Mouse (Mus musculus) ovary, postnatal 36 days (tissue): ENCODE measurements around the gene Pde1b.

Experiments
- DNase-seq: peaks from one replicate; pipeline ENCODE4 v3.0.0; 2022; ENCODE audit warnings: low spot score, mixed read lengths

Gene Pde1b

DNA sequence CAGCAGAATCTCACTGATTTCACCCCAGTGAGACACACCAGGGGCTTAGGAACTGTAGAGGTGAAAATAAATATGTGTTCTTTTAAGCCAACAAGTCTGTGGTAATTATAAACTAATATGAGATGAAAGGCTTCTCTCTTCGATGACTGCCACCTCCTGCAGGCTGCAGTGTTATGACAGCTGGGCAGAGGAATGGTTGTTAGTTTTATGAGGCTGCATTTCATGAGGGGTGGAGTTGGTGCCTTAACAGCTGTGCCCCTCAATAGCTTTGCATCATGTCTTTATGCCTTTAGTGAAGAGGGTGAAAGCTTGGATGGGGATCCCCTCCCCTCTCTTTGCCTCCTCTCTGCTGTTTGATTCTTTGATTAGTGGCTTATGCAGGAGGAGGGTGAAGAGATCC, 48.2 kb downstream of the Pde1b start:
- no peak for DNase-seq

DNA sequence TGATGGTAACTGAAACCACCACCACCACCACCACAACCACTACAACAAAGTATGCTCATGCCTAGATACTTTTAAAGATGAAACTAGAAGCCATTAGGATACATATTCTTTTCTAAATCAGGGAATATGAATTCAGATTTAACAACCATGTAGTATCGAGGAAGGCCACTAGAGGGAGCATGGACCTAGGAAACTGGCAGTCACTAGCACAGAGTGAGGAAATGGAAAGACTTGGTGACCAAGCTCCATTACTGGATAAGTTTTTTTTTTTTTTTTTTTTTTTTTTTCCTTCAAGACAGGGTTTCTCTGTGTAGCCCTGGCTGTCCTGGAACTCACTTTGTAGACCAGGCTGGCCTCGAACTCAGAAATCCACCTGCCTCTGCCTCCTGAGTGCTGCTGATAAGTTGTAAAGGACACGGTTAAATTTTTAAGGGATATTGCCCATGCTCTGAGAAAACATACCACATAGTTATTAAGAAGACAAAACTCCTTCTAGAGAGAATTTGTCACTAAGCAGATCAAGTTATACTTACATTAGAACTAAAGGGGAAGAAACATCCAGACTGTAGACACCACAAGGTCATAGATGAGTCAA, 49.4 kb downstream of the Pde1b start:
- DNase-seq = no peak

DNA sequence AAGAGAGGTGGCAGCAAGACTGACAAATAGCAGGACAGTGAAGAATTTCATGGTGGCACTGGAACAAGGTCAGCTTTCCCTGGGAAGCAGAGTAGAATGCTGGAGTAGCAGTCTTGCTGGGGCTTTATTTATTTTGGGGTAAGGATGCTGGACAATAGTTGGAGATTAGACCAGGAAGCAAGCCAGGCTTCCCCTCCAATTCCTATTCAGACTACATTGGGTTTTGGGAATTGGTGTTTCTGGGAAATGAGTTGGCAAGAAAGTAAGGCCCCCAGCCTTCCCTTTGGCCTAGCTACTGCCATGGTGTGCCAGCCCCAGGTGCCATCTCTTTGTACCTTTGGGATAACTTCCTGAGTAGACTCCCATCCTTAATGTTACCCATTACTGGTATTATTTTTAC, 62.1 kb downstream of the Pde1b start, which contains the start of gene Glycam1:
Glycam1 (minus strand) TSS at position 101 of the 400 bp plus-strand sequence.
- no peak for DNase-seq
